Mouse (Mus musculus) cerebellum, adult 11-12 months (tissue): ENCODE measurements around the gene Ing4.
"Not testable (repeated sequence)": the region's sequence is repeated elsewhere in the genome, so short reads cannot be mapped to it uniquely, and the experiment has no call there.

Experiments
- DNase-seq: peaks from one replicate; pipeline ENCODE4 v3.0.0; 2022

The Ing4 gene

DNA sequence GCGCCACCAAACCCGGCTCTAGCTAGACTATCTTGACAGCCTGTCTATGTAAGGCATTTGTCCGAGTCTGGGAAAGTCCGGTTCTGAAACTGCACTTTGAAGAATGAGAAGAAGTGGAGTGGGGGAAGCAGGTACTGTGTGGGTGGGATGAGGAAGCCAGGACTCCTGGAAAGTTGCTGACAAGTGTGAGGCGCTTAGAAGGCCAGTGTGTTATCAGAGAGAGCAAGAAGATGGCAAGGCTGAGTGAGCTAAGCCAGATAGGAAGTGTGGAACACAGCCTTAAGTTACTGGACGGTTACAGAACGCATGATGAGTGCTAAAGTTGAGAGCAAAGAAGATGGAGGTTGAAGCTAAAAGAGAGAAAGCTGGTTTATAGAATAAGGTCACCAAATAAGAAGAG, 2.5 kb downstream of the Ing4 start:
- DNase-seq: no peak

DNA sequence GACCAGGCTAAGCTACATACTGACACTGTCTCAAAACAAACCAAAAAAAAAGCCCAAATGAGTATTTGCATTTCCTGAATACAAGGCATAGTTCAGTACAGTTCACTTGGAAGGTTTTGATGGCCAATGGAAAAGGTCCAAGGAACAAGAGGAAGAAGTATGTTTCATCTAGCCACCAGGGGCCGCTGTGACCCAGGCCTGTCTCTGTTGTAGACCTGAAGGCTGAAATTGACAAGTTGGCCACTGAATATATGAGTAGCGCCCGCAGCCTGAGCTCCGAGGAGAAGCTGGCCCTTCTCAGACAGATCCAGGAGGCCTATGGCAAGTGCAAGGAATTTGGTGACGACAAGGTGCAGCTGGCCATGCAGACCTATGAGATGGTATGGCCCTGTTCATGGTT, 7.1 kb downstream of the Ing4 start:
- DNase-seq: peak; percentile 81

DNA sequence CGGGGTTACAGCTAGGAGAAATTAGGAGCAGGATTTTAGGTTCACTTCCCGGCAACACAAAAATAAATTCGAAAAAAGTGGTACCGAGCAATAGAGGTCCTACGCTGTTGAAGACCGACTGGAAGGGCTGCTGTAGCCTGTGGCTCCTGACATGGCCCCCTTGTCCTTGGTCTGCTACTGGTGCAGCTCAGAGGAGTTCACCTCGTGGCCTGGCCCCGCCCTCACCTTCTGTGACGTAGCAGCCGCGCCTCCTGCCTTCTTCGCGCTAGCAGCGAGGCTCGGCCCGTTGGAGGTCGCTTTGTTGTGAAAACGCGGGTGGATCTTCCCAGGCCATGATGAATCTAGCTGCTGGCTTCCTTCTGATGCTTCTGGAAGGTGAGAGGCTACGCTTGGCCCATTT, 10.1 kb downstream of the Ing4 start, which contains the start of gene Acrbp:
Gene Acrbp (plus strand): TSS at position 12 of the 400 bp plus-strand sequence.
- DNase-seq: no peak

DNA sequence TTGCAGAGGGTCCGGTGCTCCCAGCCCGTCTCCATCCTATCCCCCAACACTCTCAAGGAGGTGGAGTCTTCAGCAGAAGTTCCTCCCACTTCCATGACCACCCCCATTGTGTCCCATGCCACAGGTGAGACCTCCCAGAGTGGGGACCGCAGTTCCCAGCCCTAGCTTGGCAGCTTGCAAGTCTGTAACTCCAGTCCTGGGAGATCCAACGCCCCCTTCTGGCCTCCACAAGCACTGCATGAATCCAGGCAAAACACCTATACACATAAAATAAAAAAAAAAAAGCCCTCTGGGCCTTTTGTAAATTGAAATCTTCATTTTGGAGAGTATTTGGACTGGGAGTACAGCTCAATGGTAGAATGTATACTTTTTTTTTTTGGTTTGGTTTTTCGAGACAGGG, 11.7 kb downstream of the Ing4 start:
- no peak for DNase-seq

DNA sequence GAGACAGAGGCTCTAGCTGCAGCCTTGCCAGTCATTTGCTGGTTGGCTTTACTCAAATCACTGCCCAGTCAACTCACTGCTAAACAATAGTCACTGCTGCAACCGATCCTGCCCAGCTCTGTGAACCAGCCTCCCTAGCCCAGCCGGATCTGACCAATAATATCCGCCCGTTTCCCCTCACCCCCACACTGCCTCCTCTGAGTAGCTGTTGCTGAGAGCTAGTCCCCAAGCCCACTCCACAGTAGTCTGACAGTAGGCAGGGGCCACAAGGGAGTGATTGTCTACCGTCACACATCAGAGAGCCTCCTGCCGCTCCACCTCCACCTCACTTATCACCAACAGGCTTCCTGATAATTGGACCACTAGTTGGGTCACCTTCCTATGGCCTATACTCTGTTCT, 21.9 kb downstream of the Ing4 start:
- no peak for DNase-seq

DNA sequence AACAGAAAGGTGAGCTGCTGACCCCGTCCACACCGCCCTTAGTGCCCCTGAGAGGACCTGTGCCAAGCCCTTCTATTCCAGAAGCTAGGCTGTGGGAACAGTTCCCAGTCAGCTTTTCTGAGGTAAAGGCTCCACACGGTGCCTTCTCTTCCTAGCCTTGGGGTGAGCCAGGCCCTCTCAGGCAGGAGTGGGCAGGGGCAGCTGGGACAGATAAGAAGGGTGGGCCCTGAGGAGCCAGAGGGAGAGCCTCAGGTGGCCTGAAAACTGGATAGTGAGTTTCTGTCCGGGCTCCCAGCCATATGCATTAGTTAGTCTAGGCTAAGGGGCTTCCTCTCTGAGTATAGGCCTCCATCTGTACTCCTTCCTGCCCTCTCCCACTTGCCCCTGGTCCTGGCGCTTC, 23.0 kb downstream of the Ing4 start:
- no peak for DNase-seq

DNA sequence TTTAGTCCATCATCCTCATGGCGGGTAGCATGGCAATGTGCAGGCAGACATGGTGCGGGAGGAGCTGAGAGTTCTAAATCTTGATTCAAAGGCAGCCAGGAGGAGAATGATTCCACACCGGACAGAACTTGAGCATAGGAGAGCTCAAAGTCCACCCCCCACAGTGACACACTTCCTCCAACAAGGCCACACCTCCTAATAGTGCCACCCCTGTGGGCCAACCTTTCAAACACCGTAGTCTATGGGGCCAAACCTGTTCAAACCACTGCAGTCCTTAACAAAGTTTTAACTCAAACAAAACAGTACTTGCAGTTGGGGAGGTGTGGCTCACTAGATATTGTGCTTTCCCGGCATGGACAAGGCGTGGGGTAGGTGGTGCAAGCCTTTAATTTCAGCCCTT, 24.3 kb downstream of the Ing4 start:
- DNase-seq: no peak

DNA sequence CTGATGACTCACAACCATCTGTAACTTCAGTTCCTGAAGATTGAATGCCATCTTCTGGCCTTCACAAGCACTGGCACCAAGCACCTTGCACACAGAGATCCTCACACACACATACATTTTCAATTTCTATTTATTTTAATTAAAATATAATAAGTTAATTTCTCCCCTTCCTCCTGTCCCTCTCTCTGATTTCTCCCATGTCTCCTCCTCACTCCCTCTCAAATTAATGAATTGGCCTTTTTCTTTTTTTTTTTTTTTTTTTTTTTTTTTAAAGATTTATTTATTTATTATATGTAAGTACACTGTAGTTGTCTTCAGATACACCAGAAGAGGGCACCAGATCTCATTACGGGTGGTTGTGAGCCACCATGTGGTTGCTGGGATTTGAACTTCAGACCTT, 25.7 kb downstream of the Ing4 start:
- not testable (repeated sequence) for DNase-seq

DNA sequence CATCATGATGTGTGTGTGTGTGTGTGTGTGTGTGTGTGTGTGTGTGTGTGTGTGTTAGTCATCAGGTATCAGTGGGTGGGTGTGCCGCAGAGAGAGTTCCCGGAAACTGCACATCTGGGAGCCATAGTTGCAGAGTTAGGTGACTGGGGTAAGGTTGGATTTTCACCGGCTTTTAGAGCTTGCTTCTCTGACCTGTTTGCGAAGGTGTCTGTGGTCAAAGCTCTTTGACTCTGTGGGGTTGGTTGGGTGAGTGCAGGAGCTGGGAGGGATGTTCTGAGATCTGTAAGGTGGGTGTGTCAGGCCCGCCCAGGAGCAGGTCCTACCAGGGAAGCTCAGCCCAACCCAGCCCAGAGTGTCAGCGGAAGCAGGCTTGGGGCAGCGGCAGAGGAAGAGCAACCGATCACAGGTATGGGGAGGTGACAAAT, 28.0 kb downstream of the Ing4 start, which contains the start of gene Lpar5:
Gene Lpar5 (plus strand): TSS at position 350 of the 425 bp plus-strand sequence.
- no peak for DNase-seq

DNA sequence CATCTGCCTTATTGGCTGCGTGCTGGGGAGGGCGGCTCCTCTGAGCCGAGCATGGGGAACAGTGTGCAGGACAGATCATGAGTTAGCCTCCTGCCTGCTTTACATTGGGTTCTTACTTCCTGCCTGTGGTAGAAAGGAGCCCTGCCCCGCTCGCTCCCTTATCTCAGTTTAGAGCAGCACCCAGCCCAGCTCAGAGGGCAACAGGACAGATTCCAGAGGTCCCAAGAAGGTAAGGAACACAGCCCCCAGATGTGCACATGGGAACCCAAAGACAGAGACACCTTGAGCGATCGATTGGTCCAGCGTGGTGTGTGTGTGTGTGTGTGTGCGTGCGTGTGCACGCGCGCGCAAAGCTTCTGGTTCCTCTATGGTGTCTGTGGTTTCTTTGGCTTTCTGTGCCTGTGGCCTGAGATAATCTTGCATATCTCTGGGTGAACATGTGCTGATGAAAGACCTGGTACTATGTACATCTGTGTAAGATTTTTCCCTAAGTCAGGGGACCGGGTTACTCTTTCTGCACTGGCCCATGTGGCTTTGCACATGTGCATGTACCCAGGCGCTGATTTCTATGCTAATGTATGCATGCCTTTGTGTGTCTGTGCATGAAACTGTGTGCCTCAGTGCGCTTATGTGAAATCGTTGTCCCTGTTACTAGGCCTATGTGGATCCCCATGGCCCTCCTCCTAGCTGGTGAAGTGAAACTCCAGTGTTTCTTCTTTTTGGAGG, 31.8 kb downstream of the Ing4 start:
- no peak for DNase-seq

DNA sequence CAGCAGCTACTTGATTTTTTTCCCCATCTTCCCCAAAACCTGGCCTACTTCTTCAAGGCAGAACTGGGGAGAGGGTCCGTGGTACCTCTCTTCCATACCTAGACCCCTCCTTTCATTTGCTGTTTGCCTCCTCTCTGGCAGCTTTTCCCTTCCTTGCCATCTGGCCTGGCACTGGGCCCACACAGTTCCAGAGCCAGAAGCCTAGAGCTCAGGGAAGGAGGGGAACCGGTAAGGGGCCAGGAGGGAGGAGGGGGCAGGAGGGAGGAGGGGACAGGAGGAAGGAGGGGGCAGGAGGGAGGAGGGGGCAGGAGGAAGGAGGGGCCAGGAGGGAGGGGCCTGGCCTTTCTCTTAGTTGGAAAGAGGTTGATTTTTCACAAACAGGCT, 32.3 kb downstream of the Ing4 start:
- DNase-seq: peak; percentile 89

DNA sequence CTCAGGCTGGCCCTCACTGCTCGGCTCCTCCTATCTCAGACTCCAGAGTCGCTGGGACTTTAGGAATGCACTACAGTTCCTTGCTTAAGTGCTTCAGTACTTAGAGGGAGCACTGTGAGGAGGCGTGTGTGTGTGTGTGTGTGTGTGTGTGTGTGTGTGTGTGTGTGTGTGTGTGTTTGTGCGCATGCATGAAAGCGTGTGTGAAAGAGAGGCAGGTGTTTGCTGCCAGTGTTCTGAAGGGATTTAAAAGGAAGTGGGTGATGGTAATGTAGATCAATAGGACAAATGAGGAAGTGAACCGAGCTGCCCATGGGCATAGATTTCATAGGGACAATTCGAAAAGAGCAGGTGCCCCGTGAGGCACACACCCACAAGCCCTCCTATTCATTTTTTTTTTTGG, 34.3 kb downstream of the Ing4 start:
- no peak for DNase-seq

DNA sequence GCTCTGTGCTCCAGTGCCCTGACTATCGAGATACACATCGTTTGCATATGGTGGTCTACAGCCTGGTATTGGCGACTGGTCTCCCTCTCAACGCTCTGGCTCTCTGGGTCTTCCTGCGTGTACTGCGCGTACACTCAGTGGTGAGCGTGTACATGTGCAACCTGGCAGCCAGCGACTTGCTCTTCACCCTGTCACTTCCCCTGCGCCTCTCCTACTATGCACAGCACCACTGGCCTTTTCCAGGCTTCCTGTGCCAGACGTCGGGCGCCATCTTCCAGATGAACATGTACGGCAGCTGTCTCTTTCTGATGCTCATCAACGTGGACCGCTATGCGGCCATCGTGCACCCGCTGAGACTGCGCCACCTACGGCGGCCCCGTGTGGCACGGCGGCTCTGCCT, 41.8 kb downstream of the Ing4 start:
- no peak for DNase-seq

DNA sequence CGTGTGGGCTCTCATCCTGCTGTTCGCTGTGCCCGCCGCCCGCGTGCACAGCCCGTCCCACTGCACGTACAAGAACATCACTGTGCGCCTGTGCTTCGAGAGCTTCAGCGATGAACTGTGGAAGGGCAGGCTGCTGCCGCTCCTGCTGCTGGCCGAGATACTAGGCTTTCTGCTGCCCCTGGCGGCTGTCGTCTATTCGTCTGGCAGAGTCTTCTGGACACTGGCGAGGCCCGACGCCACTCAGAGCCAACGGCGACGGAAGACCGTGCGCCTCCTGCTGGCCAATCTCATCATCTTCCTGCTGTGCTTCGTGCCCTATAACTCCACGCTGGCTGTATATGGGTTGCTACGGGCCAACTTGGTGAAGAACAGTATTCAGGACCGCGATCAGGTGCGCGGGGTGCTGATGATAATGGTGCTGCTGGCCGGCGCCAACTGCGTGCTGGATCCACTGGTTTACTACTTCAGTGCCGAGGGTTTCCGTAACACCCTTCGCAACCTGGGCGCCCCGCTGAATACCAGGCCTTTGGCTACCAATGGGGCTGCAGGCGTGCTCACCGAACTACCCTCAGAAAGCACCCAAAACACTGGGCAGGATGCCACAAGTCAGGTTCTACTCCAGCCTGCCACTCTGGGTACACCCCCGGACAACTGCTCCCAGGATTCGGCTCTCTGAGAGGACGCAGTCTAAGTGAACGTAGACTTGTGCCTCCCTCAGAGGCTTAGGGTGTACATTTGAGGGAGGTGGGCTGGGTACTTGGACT, 42.4 kb downstream of the Ing4 start:
- DNase-seq: peak; percentile 89

DNA sequence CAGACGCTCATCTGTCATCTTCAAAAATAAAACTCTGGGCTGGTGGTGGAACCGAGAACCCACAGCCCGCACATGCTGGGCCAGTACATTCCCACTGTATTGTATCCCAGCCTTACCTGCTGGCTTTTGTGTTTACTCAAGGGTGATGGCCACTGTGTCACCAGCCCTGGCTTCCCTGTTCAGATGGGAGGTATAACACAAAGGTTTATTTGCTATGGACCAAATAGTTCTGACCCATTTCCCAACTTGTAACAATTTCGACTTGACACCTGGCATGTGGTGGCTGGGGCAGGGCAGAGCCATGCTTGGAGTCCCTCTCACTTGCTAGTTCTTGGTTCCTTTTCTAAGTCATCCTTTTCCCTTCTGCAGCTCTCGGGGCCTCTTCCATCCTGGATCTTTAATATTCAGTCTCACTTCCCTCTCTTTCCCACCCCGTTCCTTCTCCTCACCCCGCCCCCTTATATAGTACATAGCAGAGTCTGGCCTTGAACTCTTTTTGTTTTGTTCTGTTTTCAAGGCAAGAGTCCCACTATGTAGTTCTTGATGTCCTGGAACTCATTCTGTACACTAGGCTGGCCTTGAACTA, 43.3 kb downstream of the Ing4 start:
- no peak for DNase-seq

DNA sequence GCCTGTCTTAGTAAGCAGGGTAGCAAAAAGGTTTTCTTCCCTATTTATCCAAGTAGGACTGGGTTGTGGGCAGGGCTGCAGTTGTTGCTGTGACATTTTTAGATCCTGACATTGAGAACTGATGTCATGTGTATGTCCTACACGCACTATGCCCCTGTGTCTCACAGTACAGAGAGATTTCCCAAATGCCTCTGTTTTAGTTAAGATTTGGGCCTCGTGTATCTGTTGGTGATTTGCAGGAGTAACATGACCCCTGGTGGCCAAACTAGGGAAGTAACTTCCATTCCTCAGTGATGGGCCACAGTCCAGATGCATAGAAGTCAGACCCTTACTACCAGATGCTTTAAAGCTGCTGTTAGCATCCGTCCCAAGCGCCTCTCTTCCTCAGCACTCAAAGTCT, 44.9 kb downstream of the Ing4 start:
- DNase-seq: peak; percentile 66

DNA sequence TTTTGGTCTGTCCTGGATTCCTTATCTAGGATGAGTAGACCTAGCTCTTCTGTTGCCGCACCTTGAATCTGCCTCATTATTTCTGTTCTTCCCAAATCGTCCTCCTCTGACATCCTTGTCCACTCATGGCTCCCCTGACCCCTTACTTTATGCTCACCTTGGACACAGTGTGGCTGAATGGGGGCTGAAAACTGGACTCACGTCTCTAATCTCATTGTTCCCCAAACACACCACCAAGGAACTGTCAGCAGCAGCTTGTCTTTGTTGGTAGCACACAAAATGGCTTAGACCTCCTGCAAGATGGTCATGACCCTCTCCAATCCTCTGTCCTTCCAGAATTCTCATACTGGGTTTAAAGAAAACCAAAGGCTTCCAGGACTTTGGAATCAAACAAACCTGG, 48.4 kb downstream of the Ing4 start:
- DNase-seq: no peak

DNA sequence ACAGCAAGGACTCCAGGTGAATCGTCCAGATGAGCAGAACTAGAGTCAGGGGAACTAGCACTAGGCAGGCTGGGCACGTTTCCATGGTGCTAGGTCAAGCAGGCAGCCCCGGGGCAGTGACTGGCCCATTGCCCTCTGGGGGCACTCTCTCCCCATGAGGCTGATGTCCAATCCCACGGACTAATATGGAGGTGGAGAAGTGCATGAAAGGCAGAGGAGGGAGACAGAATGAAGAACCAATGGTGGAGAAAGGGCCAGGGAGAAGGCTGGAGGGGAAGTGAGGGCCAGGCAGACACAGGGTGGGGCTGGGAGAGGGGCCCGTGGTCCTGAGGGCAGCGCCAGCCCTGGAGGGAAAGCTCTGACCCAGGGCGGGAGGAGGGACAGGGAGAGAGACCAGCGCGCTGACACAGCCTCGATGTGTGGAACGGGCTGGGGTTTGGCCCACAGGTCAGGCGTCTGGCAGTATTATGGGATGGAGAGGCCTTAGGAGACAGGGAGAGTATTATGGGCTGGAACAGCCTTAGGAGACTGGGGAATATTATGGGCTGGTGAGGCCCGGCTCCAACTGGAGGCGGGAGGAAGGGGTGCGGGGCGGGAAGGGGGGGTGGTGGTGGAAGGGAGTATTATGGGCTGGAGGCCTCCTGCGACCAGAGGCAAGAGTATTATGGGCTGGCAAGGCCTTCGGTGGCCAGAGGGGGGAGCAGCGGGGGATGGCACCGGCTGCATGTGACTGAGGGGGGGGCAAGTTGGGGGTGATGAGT, 49.2 kb downstream of the Ing4 start:
- DNase-seq: peak; percentile 90

DNA sequence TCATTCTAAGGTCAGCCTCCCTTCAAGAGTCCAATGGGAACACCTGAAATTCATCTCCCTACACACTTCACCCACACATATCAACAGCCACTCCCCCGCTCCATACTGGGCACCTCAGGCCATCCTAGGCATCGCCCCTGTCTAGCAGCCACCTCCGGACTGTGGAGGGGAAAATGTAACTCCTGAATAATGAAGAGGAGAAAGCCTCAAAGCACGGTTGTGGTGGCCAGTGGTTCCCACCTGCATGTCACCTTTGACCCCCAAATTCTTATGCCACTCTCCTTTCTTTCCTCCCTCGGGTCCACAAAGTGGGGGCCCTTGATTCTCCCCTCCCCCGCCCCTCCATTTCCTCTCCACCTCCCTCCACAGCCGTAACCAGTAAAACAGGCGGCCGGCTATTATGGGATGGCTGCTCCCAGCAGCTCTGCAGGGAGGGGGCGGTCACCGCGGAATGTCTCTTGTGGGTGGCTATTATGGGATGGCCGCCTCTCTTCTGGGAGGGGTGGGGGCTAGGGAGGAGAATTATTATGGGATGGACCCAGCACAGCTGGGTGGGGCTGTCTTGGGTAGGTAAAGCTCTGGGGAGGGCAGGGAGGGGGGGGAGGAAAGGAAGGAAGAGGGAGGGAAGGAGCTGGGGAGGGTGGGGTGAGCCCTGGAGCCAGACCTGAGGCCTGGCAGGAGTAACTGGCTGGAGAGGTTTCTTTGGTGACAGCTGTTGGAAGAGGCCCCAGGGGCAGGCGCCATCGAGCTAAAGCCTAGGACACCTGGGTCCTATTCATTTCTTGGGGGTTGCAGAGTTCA, 50.2 kb downstream of the Ing4 start:
- peak; percentile 91 for DNase-seq

DNA sequence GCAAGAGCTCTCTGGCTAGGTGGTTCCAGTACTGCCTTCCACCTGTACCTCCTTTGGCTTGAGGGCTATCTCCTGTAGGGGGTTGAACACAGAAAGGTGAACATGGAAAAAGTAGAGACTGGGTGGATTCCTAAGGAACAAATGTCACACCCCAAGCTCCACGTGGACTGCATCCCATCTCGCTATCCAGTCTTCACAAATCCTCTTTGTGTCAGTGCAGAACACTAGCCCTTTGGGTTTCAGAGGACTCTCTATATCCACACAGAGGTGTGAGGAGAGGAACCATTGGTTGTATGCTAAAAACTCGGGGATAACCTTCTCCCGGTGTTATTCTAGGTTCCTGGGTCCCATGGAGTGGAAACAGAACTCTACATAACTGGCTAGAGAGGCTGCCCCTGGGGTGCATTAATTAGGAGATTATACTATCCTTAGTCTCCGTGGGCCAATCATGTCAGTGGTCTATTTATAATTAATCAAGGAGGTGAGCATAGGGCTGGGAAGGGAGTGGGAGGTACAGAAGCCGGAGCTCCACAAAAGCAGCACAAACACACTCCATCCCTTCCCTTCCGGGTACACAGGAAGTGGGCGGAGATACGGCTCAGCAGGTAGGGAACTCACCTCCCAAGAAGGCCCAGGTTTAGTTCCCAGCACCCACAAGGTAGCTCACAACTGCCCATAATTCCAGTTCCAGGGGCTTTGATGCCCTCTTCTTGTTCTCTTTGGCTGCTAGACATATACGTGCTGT, 51.0 kb downstream of the Ing4 start:
- no peak for DNase-seq

DNA sequence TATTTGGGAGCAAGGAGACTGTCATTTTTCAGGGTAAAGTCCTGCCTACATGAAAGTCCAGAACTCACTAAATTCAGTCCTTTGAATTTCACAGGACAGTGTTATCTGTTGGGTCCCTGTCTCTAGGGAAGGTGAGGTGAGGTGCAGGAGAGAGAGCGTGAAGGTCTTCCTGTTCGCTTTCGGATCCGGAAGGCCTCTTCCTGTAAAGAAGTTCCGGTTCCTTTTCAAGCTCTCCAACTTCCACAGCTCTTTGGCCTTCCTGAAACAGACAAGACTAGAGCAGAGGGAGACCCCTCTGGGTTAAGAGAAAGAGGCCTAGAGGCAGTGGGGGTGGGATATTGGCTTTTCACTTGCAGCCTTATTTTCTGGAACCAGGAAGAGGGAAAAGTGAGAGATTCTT, 52.8 kb downstream of the Ing4 start:
- DNase-seq: no peak

DNA sequence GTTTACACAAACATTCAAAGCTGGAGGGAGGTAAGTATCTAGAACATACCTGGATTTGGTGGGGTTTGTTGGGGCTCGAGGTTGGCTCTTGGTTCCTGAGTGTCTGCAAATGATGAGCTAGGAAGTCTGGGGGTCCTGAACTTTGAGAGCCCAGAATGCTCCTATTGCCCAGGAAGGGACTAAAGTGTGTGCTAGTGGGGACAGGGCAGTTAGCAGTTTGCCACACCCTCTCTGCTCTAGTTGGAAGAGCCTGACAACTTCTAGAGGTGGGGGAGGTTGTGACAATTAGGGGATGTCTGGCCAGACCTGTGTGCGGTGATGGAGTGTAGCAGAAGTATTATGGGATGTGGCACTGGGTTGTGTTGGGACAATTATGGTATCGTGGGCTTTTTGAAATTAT, 55.3 kb downstream of the Ing4 start:
- no peak for DNase-seq
